In genomic region chr10:20295961-20296360, GRCm38 (mm10) we compare ENCODE assay signal across 16 mouse cellular contexts. TPM values are rescaled to one million over a fixed set of nuclear protein-coding genes. Genes with fewer than 3 reads are reported as not detected.
DNase-seq lines count a peak whose midpoint lies in the region; ATAC-seq and TF ChIP-seq lines count a peak whose summit lies in the region.
"Had no signal": no experiment of that assay in that cellular context is flagged by ENCODE, and none has a peak within 500 bp of the region (broad histone marks: within the 10 kb centered on the region; RNA-seq: fewer than 3 reads in every experiment).

No protein-coding gene starts in this region.

- H3K4me1 ChIP-seq in hindbrain, postnatal 0 days (ENCODE audit: insufficient read depth, low read length), result no peaks in the 10 kb centered on the region
- no peaks in the 10 kb centered on the region for H3K4me1 ChIP-seq in hindbrain, embryonic 11.5 days (replicated peaks; ENCODE audit: control insufficient read depth, insufficient read depth, low read length)
- H3K4me1 ChIP-seq: embryonic facial prominence, embryonic 13.5 days; hindbrain, embryonic 15.5 days; liver, embryonic 13.5 days; midbrain, embryonic 13.5 days had no signal

- H3K9me3 ChIP-seq in hindbrain, postnatal 0 days (ENCODE audit: low read length), result no peaks in the 10 kb centered on the region
- H3K9me3 ChIP-seq in hindbrain, embryonic 11.5 days (ENCODE audit: control insufficient read depth, low read length), result no peaks in the 10 kb centered on the region
- H3K9me3 ChIP-seq: embryonic facial prominence, embryonic 13.5 days; heart, embryonic 10.5 days; hindbrain, embryonic 15.5 days; liver, embryonic 13.5 days; midbrain, embryonic 13.5 days had no signal

- no peak for DNase-seq in hindbrain, postnatal 0 days (ENCODE audit: low spot score)
- DNase-seq in hindbrain, embryonic 11.5 days (ENCODE audit: low spot score), result no peak
- DNase-seq in spleen, adult 12 weeks (ENCODE audit: low spot score), result peak; percentile 15
- no peak for DNase-seq in spleen, adult 18-20 months
- peak; percentile 65 for DNase-seq in thymus, postnatal 25 days
- DNase-seq in left cerebral cortex, postnatal 10 days (ENCODE audit: extremely low spot score in 1 of 2, low spot score in 2 of 2), result no peak
- no peak for DNase-seq in heart, adult 8-10 months (ENCODE audit: low spot score)
- DNase-seq: adrenal gland, postnatal 14 days; cerebellum, adult 9-10 months; liver, embryonic 13.5 days had no signal

- H3K27ac ChIP-seq in hindbrain, postnatal 0 days, result no peak overlapping the region
- no peak overlapping the region for H3K27ac ChIP-seq in hindbrain, embryonic 11.5 days (ENCODE audit: low read depth, low read length)
- H3K27ac ChIP-seq: embryonic facial prominence, embryonic 13.5 days; heart, embryonic 10.5 days; hindbrain, embryonic 15.5 days; liver, embryonic 13.5 days; midbrain, embryonic 13.5 days had no signal

- no peak overlapping the region for H3K4me3 ChIP-seq in hindbrain, postnatal 0 days (ENCODE audit: low read length)
- no peak overlapping the region for H3K4me3 ChIP-seq in hindbrain, embryonic 11.5 days (ENCODE audit: low read depth, low read length)
- H3K4me3 ChIP-seq: embryonic facial prominence, embryonic 13.5 days; heart, embryonic 10.5 days; hindbrain, embryonic 15.5 days; liver, embryonic 13.5 days; midbrain, embryonic 13.5 days had no signal

- no peak for ATAC-seq in hindbrain, postnatal 0 days
- ATAC-seq in hindbrain, embryonic 11.5 days (ENCODE audit: low FRiP score), result no peak
- 0 out of 2 replicates have a peak, but pooled peaks have one; percentile 25 for ATAC-seq in common myeloid progenitor, adult 5-6 weeks (replicated peaks; ENCODE audit: low read depth, poor library complexity, severe bottlenecking)
- ATAC-seq: midbrain, embryonic 13.5 days had no signal

- 70% methylated on average over 5 of the region's 5 CpGs for WGBS in hindbrain, postnatal 0 days
- 77% methylated on average over 5 of the region's 5 CpGs for WGBS in hindbrain, embryonic 11.5 days

- intact Hi-C loops in left cerebral cortex, postnatal 10 days (cut with DNase I), result no loop called here

- H3K9ac ChIP-seq in hindbrain, postnatal 0 days (replicated peaks; ENCODE audit: low read length), result no peak overlapping the region
- no peak overlapping the region for H3K9ac ChIP-seq in hindbrain, embryonic 11.5 days (ENCODE audit: low read depth, low read length)
- H3K9ac ChIP-seq: embryonic facial prominence, embryonic 13.5 days; hindbrain, embryonic 15.5 days; liver, embryonic 13.5 days; midbrain, embryonic 13.5 days had no signal

- peak; percentile 20; the same call in 1 of the 2 replicates for TF ChIP-seq CTCF in hindbrain, postnatal 0 days (IDR thresholded peaks at IDR 0.05; ENCODE audit: low read depth)

- no peaks in the 10 kb centered on the region for H3K36me3 ChIP-seq in hindbrain, postnatal 0 days (ENCODE audit: insufficient read depth, low read length)
- H3K36me3 ChIP-seq in hindbrain, embryonic 11.5 days (ENCODE audit: control insufficient read depth, insufficient read depth, low read length), result no peaks in the 10 kb centered on the region
- H3K36me3 ChIP-seq: embryonic facial prominence, embryonic 13.5 days; G1E; heart, embryonic 10.5 days; hindbrain, embryonic 15.5 days; liver, embryonic 13.5 days; midbrain, embryonic 13.5 days had no signal

- no peak overlapping the region for H3K4me2 ChIP-seq in hindbrain, postnatal 0 days (ENCODE audit: low read depth, low read length)
- H3K4me2 ChIP-seq in hindbrain, embryonic 11.5 days (replicated peaks; ENCODE audit: low read depth, low read length), result no peak overlapping the region
- H3K4me2 ChIP-seq: embryonic facial prominence, embryonic 13.5 days; hindbrain, embryonic 15.5 days; liver, embryonic 13.5 days; midbrain, embryonic 13.5 days had no signal

- H3K27me3 ChIP-seq in hindbrain, postnatal 0 days (ENCODE audit: insufficient read depth, low read length), result no peaks in the 10 kb centered on the region
- H3K27me3 ChIP-seq in hindbrain, embryonic 11.5 days (ENCODE audit: control insufficient read depth, insufficient read depth, low read length), result no peaks in the 10 kb centered on the region
- H3K27me3 ChIP-seq: embryonic facial prominence, embryonic 13.5 days; hindbrain, embryonic 15.5 days; liver, embryonic 13.5 days; midbrain, embryonic 13.5 days had no signal

RNA-seq across cellular contexts. Expression of gene Bclaf1, which starts 16.3 kb away (rescaled TPM):
- 83.4 and 94.5 TPM in 2 replicates for total RNA-seq in hindbrain, postnatal 0 days (2014; rRNA removed)
- polyA plus RNA-seq in hindbrain, postnatal 0 days (2015; fragmentation: Nextera tagmentation; extraction: Ambion mirVana), result 94.4 and 96.2 TPM in 2 replicates
- 177 and 181 TPM in 2 replicates for polyA plus RNA-seq in hindbrain, embryonic 11.5 days (2014; fragmentation: Nextera tagmentation; extraction: Ambion mirVana)
- total RNA-seq in common myeloid progenitor, adult 5-6 weeks (2017), result 667 and 727 TPM in 2 replicates
- total RNA-seq in left cerebral cortex, postnatal 10 days (2021), result 100 to 1,000 TPM; 134 to 135 TPM
- 10 to 100 TPM; 44.7 to 58.2 (median 51.9) TPM for total RNA-seq in heart, adult 8-10 months (2022)

RNA-seq across cellular contexts. Expression of gene Mtfr2, which starts 51.6 kb away (rescaled TPM):
- 0.43 TPM in 1 of 2 replicates, not detected in the other for total RNA-seq in hindbrain, postnatal 0 days (2014; rRNA removed)
- 0.30 and 0.47 TPM in 2 replicates for polyA plus RNA-seq in hindbrain, postnatal 0 days (2015; fragmentation: Nextera tagmentation; extraction: Ambion mirVana)
- polyA plus RNA-seq in hindbrain, embryonic 11.5 days (2014; fragmentation: Nextera tagmentation; extraction: Ambion mirVana), result 2.3 and 3.7 TPM in 2 replicates
- total RNA-seq in common myeloid progenitor, adult 5-6 weeks (2017), result 16.6 and 22.9 TPM in 2 replicates
- 1 to 10 TPM in 1 of 2 experiments, under 1 TPM in 1; 0.84 to 1.1 TPM for total RNA-seq in left cerebral cortex, postnatal 10 days (2021)
- total RNA-seq in heart, adult 8-10 months (2022), result under 1 TPM in 1 of 4 experiments, not detected in 3; 0.14 TPM

Comparison
In these comparisons a context has a peak if more than half of its experiments do, and no peak if none do; other contexts are left out.
1. DNase-seq: peak in spleen, adult 12 weeks (single experiment) and thymus, postnatal 25 days (single experiment); none in hindbrain, postnatal 0 days (single experiment), hindbrain, embryonic 11.5 days (single experiment), spleen, adult 18-20 months (0 of 2), left cerebral cortex, postnatal 10 days (0 of 2) and heart, adult 8-10 months (single experiment).